Mouse (Mus musculus): ENCODE results near the gene Hoxa7.

Hoxa7 gene

DNA sequence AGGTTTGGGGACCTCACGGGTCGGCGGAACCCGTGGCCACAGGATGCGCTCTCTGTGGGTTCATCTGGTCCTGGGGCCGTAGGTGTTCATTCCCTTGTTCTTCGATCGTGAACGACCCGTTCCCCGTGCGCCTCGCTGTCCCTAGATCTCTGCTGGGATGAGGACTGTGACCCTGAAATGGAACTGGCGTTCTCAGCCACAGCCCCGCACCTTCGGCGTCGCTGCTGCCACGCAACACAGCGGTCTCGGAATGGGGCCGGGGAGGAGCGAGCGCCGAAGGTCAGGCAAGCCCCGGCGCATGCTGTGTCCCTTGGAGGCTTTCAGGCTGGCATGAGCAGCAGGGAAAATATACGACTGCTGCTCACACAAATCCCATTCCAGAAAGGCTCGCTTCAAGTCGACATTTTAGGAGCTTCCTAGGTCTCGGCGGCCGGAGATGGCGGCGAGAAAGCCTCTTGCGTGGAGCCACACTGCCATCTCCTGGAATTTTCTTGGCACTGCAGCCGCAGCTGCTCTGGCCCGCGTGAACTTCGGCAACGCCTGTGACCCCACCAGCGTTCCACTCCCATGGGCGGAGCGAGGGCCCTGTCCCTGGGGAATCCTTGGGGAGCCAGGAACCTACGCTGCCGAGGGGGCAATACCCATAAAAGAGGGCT, at the start of gene Hoxa7:
Gene Hoxa7, minus strand, starts transcription at position 518 of the 656 bp plus-strand sequence.
- DNase-seq, result peak; percentile 87

DNA sequence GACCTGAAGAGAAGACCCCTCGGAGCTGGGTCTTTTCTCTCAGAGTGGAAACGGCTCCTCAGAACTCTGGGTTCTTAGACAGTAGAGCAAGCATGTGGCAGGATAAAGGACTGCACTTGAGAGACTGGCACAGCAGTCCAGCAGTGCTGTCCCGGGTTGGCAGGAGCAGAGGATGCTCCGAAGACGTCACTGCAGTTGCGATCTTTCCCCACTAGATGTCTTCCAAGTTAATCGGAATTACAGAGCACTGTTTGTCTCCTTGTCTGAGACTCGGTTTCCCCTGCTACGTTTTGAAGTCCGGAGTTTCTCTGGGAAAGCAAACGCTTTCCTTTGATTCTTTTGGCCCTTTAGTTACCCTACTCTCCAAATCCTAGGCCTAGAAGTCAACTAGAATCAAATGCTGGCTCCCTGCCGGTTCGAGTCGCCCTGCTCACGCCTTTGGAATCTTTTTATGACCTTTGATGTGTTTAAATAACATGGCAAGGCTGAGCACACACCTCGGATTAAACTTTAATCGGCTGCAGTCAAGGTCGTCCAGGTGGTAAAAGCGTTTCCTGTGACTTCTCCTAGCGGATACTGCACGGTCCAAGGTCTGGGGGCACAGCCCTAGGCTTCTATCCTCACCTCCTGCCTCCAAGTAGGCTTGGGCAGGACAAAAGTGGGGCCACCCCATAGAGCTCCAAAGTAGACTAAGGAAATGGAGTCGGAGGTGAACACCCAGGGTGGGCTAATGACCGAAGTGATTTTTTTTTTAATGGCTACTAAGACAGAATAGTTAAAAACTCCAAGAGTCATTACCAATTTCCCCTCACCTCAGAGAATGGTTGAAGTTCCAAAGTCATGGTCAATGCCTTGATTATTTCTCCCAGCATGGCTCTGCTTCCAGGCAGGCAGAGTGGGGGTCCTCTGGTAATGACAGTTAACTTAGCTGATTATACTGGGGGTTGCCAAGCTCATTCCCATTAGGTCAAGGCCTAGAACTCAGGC, 49.1 kb upstream of the Hoxa7 start:
- DNase-seq, result peak; percentile 80

DNA sequence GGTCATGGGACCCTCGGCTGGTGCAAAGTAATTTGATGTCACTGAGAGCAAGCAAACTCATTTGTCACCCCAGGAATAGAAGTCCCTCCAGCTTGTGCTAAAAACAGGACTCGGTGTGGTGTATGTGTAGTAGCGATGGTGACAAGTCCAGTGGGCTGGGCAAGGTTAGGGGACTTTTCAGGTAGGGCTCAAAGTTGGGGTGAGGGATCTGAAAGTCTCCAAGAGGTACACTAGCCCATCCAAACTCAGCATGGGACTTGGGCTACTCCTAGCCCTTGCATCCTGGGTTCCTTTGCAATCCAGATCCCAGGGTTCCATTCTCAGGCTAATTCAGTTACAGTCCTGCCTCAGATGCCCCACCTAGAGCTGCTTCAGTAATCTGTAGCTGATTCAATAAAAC, 47.1 kb upstream of the Hoxa7 start:
- DNase-seq, result no peak

DNA sequence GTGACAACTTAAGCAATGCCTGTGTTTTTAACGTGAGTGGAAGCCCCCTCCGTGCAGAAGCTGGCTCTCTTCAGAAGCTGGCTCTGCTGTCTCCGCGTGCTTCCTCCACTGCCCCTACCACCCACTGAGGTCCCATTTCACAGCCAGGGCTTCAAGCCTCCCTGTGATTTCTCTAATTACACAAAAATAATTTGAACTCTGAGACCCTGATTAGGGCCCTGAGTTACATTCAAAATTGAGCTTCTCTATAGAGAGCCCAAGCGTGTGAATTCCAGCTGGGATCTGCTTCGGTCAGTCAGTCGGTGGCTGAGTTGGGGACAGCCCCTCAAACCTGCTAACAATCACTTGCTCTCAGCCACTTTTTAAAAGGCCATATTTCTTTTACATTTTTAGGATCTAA, 46.7 kb upstream of the Hoxa7 start:
- DNase-seq, result no peak

DNA sequence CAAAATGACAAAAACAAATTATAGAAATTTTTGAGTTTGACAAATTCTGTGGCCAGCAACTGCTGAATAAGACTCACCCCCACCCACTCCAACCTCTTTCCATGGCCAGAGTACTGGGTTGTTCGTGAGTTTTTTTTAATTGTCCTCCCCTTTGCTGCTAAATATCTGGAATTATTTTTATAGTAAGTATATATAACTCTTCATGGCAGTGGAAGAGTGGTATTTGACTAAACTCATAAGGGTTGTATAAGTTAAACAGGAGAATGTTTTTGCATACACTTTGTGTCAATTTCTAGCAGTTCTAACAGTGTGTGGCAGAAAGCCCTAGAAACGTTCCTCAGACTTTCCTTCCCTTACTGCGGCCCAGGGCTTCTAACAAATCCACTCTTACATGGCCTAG, 46.0 kb upstream of the Hoxa7 start:
- DNase-seq, result no peak

DNA sequence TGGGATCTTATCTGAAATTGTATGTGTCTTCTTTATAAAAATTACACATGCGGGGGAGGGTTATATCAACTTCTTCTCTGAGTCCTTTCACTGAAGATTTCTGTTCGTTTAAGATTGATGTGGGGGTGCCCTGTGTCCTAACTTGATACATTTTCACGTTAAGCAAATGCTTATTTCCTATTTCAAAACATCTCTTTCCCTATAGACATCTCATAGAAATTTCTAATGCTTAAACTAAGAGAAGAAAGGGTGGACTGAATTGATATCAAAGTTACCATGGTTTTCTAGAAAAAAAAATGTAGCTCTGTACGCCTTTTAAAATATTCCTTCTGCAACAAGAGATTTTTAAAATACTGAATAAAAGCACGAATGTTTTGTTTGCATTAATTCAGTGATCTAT, 45.6 kb upstream of the Hoxa7 start:
- no peak for DNase-seq

DNA sequence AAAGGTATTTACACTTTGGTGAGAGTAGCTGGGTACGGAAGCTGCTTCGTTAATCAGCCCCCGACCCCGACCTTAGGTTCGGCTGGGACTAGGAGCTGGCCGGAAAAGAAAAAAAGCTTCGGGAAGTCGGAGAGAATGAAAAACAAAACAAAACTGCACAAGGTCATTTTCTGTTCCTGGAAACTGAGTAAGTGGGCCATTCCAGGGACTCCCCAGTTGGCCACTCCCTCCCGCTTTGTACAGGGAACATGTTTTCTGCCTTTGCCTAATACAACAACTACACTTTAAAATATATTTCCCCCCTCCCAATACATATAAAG, 45.0 kb upstream of the Hoxa7 start:
- no peak for DNase-seq

DNA sequence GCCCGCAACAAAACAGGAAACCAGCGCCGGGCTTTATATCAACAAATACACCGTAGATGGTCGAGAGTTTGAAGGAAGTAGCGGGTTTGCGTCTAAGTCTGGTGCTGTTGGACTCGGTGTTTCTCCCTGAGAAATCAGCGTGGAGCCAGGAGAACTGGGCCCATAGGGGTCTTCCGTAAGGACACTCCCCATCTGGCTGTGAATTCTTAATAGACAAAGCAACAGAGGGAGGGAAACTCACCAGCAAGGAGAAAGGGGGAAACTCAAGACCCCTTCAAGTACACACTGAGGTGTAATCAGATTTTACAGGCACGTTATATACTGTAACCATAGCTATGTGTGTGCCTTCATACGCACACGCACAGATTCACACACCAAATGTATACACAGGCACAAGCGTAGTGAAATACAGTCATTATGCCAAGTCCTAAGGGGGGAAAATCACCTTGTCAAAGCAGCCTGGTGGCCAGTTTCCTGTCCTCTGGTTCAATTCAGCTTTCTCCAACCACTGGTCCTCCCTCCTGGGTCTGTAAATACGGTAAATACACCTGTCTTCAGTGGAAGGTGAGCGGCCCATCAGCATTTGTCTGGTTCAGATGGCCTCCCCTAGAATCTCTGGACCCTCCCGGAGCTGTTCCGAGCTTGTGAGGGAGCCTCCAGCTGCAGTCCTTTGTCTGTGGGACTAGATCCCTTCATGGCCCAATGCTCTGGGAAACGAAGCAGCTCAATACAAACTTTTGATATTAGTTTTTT, 44.4 kb upstream of the Hoxa7 start:
- DNase-seq, result no peak

DNA sequence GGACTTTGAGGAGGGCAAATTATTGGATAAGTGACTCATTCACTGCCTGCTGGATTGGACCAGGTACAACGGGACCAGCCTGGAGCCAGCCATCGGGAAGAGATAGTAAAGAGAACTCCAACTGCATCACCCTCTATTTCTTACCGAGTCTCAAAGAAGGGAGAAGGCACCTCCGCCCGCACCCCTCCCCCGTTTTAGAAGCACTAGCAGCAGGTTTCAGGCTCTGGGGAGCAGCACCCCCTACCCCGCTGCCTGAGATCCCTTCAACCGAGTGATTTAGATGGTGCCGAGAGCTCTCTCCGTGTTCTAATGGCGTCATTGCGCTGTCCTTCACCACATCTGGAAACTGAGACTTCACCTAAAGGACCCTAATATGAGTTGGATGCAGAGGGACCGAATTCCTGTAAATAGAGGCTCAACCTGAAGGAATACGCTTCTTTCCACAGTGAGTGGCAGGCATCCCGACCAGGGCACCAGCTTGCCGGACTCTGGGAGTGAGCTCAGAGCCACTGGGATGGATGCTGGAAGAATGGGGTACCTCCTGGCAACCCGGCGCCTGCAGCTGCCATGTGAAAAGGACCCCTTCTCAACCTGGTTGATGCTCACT, 43.8 kb upstream of the Hoxa7 start:
- DNase-seq, result no peak

DNA sequence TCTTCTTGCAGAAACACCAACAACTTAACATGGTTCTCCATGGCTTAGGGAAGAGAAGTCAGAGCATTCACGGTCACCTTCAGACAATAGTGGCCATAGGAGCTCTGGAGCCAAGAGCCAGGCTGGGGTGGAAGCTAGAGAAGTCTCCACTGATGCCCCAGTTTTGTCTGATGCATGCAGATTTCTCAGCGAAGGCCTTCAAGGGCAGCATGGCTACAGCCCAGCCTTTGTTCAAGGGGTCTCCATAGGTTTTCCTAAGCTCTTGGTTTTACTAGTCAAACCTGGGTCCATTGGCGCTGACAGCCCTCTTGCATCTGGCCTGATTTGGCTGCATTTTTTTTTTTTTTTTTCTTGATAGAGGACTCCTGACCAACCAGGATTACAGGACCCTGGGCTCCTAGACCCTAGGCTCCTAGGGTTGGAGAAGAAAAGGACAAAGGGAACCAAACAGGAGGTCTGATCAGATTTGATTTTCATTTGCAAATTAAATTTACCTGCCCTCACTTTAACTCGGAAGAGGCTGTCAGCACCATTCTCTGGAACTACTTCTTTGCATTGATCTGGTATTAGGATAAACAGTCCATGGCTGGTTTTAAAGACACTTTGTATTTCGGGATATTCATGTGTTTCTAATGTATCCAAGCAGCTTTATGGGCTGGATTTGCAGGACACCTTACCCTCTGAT, 42.6 kb upstream of the Hoxa7 start:
- DNase-seq, result no peak

DNA sequence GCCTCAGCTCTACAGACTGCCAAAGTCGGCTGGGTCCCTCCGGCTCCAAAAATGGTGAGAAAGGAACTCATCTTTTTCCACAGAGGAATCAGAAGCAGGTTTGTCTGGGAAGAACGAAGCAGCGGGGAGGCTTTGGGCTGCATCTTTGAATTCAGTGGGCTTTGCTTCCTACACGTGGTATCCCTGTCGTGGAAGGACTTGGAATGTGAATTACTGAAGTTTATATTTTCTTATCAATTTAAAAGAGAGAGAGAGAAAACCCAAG, 41.6 kb upstream of the Hoxa7 start:
- DNase-seq, result no peak

DNA sequence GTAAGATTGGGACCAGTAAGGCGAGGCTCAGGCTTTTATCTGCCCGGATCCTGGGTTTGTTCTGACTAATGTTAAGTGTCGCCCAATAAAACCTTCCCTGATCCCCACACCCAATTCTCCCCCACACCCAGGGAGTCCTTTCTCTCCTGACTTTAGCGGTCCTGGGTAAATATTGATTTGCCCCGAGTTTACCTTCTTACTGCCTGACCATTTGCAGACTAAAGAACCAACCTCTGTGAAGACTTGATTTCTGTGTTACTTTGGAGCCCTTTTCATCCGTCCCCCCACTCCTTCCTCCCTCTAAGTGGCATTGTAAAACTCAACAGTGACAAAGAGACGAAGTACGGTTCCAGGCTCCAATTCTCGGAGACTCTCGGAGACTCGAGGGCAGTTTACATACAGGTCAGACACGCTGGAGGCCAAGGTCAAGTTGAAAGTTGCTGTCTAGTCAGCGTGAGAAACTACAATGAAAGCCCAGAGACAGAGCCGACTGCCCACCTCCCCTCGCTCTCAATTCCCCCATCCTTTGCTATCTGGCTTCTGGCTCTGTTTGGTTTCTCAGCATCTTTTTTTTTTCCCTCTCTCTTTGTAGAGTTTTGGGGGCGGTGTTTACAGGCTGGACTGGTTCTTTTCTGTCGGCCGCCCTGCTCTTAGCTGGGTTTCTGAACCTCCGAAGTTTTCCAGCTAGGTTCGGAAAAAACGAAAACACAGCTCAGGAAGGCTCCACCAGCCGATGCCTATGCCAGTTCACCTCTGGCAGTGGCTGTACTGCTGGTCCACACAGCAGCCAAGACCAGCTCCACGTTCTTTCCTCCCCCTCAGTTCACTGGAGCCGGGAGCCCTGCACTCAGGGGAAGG, 41.0 kb upstream of the Hoxa7 start:
- DNase-seq, result no peak

DNA sequence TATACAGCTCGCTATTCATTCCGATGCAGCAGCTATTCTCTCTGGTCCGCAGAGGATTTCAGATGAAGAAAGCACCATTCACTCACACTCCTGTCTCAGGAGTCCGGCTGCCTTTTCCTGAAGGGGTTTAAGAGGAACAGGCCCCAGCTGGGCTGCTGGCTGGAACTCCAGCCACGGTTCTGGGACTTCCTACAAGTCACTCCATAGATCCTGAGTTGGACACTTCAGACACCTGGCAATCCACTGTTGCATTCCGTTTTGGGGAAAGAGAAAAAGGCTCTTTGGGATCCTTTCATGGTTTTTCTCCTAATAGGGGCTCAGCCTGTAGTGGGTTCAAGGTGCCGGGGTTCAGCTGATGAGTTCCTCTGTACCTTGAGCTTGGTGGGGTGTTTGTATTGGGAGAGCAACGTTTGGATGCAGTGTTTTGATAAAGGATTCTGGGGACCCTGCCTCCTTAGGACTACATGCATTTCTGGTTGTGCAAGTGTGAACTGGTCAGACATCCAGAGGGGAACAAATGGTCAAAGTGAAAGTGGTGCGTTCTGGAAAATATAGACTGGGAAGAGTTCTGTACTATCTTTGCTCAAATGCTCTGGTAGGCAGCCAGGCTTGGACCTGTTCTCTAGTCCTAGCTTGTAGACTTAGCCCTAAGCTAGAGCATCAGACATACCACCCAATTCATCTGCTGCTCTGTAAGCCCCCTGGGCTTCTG, 40.3 kb upstream of the Hoxa7 start:
- DNase-seq, result no peak

DNA sequence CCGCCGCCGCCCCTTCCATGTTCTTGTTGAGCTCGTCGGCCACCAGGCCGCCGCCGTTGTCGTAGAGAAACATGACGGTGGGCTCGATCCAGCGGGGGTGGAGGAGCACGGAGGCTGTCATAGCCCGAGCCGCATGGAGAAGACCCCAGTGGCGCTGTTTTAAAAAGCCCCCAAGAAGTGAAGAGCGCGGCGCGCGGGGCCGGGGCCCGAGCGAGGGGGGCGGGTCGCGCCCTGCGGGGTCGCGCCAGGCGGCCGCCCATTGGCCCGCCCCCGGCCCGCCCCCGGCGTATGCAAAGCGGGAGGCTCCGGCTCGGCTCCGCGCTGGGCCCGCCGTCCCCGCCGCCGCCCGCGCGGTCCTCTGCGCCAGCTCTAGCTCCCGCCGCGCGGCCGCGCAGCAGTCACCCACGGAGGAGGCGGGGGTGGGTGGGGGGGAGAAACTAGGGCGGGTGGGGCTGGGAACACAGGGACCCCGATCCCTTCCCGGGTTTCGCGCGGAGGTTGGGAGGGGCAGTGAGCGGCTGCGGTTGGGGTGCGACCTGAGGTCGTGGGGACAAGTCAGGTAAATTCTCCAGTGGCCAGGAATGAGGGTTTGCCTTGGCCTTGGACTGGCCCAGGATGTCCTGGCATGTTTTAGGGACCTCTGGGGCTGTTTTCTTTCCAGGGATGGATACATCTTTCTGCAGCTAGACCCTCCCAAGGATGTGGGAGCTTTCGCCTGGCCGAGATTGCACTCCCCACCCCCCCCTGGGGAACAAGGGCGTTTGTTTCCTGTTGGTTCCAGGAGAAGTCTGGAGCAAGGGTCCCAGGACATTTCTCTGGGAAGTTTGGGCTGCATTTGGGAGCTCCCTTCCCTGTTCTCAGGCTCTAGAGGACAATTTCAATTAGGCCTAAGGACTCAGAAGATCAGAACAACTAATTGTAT, 39.3 kb upstream of the Hoxa7 start, which contains the start of gene Hoxa13:
Gene Hoxa13, minus strand, starts transcription at position 227 of the 922 bp plus-strand sequence.
- no peak for DNase-seq

DNA sequence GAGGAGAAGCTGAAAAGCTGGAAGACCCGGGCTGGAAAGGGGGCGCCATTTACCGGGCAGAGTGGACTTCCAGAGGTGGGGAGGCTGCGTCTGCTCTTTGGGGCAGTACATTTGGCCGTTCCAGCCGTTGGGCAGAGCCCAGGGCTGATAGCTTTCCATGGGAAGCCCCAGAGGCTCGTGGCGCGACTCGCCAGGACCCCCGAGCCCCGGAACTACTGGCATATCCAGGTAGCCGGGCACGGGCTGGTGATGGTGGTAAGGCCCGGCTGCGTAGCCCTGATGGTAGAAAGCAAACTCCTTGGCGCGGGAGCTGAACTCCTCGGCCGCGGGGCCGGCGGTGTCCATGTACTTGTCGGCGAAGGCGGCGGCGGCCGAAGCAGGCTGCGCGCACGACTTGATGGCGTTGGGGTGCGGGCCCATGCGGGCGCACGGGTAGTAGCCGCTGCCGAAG, 38.2 kb upstream of the Hoxa7 start:
- DNase-seq, result no peak

DNA sequence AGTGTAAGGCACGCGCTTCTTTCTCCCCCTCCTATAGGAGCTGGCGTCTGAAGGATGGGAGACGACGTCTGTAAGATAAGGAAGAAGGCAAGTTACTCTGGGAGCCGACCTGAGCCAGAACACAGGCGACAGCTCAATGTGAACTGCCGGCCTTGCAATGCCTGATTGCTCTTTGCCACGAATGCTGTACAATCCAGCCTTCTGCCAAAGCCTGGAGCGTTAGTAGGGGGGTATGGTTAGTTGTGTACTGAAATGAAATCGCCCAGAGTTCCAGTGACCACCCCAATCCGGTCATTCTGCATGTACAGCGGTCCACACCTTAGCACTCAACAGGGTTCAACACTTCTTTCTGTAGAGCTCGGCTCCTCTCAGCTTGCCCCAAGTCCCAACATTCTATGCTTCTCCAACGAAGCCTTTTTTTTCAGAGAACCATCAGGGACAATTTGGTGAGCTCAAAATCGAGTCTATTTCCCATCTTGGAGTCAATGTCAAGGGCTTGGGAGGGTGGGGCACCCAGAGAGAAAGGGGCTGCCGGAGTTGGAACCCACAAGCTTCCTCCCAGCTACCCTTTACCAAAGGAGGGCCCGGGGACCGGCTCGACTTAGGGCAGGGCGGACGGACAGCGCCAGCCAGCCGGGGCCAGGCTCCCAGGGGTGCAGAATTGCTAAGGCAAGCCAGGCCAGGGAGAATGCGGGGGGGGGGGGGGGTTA, 37.6 kb upstream of the Hoxa7 start:
- no peak for DNase-seq

DNA sequence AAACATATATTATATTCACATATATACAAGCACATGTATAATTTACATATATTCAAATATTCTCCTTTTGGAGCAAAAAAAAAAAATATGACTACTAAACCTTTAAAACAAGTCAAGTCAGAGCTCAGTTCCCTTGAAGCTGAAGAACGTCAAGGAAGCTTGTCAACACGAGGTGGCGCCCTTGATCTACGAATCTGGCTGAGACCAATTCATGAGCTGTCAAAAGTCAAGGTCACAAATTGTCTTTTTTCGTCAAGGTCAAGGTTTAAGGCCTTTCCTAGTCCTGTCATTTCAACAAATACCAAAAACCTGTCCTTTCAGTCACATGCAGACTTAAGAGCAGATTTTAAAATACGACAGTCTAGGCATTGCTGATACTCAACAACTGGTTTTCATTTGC, 35.3 kb upstream of the Hoxa7 start:
- peak; percentile 90 for DNase-seq

DNA sequence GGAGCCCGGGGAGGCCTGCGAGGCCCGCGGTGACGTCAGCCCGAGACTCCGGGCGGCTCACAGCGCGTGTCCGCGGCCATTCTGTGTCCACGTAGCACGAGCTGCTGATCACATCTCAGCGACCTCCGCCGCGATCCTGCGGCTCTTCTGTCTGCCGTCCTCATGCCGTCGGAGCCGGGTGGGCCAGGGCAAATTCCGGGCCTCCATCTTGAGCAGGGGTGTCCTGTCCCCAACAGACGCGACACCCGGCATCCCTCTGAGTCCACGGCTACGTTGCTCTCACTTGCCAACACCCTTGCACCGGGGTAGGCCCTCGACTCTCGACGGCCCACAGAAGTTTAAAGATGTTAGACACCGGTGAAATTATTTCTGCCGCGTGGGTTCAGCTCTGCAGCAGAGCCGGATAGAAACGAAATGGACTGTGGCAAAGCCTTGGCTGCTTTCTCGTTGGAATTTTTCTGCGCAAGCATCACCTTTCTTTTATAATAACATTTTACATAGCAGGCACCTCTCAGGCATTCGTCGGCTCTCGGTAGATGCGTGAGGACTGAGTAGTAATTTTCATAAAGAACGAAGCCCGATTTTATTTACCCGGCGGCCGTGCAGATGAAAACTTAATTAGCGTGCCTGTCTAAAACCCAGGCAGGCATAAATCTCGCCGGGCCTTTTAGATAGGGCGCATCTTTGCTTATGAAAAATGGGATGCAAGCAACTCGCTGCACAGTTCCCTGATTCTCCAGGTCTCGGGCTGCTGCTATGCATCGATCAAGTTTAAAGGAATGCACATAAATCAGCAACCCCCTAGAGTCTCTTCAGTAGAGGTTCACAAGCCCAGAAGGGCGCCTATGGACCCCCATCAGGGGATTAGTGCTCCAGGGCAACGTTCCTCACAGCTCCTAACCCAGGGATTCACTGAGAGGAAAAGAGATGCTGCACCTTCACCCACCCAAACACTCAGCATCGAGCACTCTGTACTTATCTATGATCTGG, 32.2 kb upstream of the Hoxa7 start:
- DNase-seq, result no peak
